Mouse (Mus musculus): ENCODE measurements around the gene Depdc5.
A peak's percentile ranks its signal among the peaks of the same experiment; 100 is the strongest.
"Not testable (repeated sequence)": the region's sequence is repeated elsewhere in the genome, so short reads cannot be mapped to it uniquely, and the experiment has no call there.

Depdc5 gene

GRCm38 (mm10) chr5:32914071-32914470, 50.6 kb downstream of the Depdc5 start:
- no peak for DNase-seq (ENCODE audit: low spot score in 2 of 2)

GRCm38 (mm10) chr5:32919281-32919680, 55.8 kb downstream of the Depdc5 start:
- not testable (repeated sequence) for DNase-seq (ENCODE audit: low spot score in 2 of 2)

- DNase-seq (ENCODE audit: low spot score in 2 of 2): no peak
Measured at GRCm38 (mm10) chr5:32922906-32923305, 59.4 kb downstream of the Depdc5 start.

- DNase-seq (ENCODE audit: low spot score in 2 of 2): no peak
Measured at GRCm38 (mm10) chr5:32930761-32931160, 67.3 kb downstream of the Depdc5 start.

GRCm38 (mm10) chr5:32934654-32935053, 71.2 kb downstream of the Depdc5 start:
- DNase-seq (ENCODE audit: low spot score in 2 of 2): no peak

- DNase-seq (ENCODE audit: low spot score in 2 of 2): no peak
Measured at GRCm38 (mm10) chr5:32940586-32940985, 77.1 kb downstream of the Depdc5 start.

- no peak for DNase-seq (ENCODE audit: low spot score in 2 of 2)
Measured at GRCm38 (mm10) chr5:32941209-32941924, 77.9 kb downstream of the Depdc5 start.

GRCm38 (mm10) chr5:32950077-32950476, 86.6 kb downstream of the Depdc5 start:
- no peak for DNase-seq (ENCODE audit: low spot score in 2 of 2)

GRCm38 (mm10) chr5:32950702-32951274, 87.3 kb downstream of the Depdc5 start:
- DNase-seq (ENCODE audit: low spot score in 2 of 2): no peak

- no peak for DNase-seq (ENCODE audit: low spot score in 2 of 2)
Measured at GRCm38 (mm10) chr5:32955716-32956115, 92.2 kb downstream of the Depdc5 start.

- DNase-seq (ENCODE audit: low spot score in 2 of 2): no peak
Measured at GRCm38 (mm10) chr5:32961616-32962015, 98.1 kb downstream of the Depdc5 start.

GRCm38 (mm10) chr5:32962581-32962980, 99.1 kb downstream of the Depdc5 start:
- DNase-seq (ENCODE audit: low spot score in 2 of 2): no peak

- no peak for DNase-seq (ENCODE audit: low spot score in 2 of 2)
Measured at GRCm38 (mm10) chr5:32976541-32976940, 113.0 kb downstream of the Depdc5 start.

GRCm38 (mm10) chr5:32977179-32977578, 113.7 kb downstream of the Depdc5 start:
- DNase-seq (ENCODE audit: low spot score in 2 of 2): no peak

- no peak for DNase-seq (ENCODE audit: low spot score in 2 of 2)
Measured at GRCm38 (mm10) chr5:32985379-32985778, 121.9 kb downstream of the Depdc5 start.

GRCm38 (mm10) chr5:32987873-32988272, 124.4 kb downstream of the Depdc5 start:
- no peak for DNase-seq (ENCODE audit: low spot score in 2 of 2)

- DNase-seq (ENCODE audit: low spot score in 2 of 2): peak in 1 of 2 experiments; percentile 37
Measured at GRCm38 (mm10) chr5:32989959-32990640, 126.6 kb downstream of the Depdc5 start.

GRCm38 (mm10) chr5:32991152-32991551, 127.7 kb downstream of the Depdc5 start:
- no peak for DNase-seq (ENCODE audit: low spot score in 2 of 2)

- DNase-seq (ENCODE audit: low spot score in 2 of 2): no peak
Measured at GRCm38 (mm10) chr5:32994471-32994870, 131.0 kb downstream of the Depdc5 start.

- DNase-seq (ENCODE audit: low spot score in 2 of 2): no peak
Measured at GRCm38 (mm10) chr5:32995756-32996155, 132.3 kb downstream of the Depdc5 start.

GRCm38 (mm10) chr5:32996560-32996959, 133.1 kb downstream of the Depdc5 start:
- DNase-seq (ENCODE audit: low spot score in 2 of 2): no peak

GRCm38 (mm10) chr5:32997686-32998085, 134.2 kb downstream of the Depdc5 start:
- DNase-seq (ENCODE audit: low spot score in 2 of 2): no peak

- no peak for DNase-seq (ENCODE audit: low spot score in 2 of 2)
Measured at GRCm38 (mm10) chr5:32998783-32999182, 135.3 kb downstream of the Depdc5 start.
